Mouse (Mus musculus): ENCODE measurements around the gene Lsm11.

Lsm11 gene

DNA sequence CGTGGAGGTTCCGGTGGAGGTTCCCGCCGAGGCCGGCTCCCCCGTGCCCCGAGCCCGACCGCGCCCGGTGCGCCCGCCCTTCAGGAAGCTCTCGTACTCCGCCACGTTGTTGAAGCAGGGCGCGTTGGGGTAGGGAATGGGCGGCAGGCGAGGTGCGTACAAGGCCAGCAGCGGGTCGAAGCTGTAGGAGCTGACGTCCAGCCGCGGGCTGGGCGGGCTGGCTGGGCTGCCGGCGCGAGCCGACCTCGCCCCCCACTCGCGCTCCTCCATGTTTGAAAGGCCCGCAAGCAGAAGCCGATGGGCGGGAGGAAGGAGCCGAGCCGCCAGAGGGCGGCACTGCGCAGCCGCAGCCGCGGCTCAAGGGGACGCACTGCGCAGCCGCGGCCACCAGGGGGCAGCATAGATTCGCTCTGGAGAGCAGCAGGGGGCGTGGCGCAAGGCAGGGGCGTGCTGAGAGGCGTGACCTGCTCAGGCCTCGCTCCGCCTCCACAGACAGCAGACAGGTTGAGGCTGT is at the start of gene Lsm11:
Gene Lsm11, minus strand, starts transcription at position 293 of the 514 bp plus-strand sequence.
- peak; percentile 97 for DNase-seq

DNA sequence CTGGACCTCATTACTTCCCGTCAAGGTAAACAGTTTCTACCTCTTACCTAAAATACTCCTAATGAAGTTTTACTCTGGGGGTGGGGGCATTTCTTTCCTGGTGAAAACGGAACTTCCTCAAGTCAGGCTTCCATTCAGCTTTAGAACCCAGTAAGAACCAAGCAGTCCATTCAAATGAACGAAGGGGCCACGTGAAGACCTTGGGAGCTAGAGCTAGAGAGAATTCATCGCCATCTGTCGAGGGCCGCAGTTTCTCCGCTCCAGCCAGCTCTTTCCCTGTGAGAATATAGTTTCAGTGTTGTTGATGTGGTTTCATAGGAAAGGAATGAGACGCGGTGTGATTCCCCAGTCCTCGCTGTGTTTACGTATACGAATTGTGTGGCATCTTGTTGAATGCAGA is 47.4 kb upstream of the Lsm11 start:
- no peak for DNase-seq

- DNase-seq: peak in 1 of 2 experiments; percentile 2
Observed at GRCm38 (mm10) chr11:45991604-45992003, 46.9 kb upstream of the Lsm11 start.

DNA sequence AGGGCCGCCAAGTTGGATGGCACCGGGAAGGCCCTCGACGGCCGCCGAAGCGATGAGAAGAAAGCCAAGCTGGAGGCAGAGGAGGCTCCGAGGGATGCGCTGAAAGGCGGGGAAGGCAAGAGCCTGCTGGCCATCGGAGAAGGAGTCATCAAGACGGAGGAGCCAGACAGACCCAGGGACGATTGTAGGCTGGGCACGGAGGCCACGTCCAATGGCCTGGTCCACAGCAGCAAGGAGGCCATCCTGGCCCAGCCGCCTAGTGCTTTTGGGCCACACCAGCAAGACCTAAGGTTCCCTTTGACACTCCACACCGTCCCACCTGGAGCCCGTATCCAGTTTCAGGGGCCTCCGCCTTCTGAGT is 36.1 kb upstream of the Lsm11 start:
- peak in 1 of 2 experiments; percentile 4 for DNase-seq

GRCm38 (mm10) chr11:45979946-45980892 is 35.5 kb upstream of the Lsm11 start, which contains the start of gene Sox30:
Sox30 (plus strand) TSS chr11:45980310.
- peak; percentile 7 to 14 for DNase-seq

DNA sequence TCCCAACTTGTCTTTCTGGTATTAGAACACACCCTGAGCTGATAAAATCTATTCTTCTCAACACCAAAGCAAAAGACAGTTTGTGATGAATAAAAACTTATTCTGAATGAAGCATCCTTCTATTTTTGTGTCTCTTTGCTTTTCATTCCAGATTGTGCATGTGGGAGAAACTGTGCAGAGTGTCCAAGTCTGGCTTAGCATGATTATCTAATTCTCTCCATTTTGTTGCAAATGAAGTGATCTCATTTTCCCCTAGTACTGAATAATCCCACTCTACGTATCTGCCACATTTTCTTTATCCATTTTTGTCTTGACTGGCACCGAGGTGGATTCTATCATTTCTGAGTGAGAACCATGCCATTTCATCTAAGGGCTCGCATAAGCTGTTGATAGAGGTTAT is 31.3 kb upstream of the Lsm11 start:
- no peak for DNase-seq

DNA sequence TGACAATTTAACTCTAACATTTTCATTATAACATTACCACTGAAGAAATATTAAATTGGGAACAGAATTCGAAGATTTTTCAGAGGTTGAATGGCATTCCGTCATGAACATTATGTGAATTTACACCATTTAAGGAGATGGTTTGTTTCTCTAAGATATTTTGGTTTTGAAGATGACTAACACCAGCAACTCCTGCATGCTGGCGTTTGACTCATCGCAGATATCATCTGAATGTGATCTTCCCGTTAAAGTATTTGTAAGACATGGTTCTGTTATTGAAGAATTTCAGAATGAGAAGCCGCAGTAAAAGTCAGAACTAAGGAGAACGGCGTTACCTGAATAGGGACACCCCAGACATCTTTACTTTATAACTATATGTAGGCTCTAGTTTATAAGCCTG is 29.7 kb upstream of the Lsm11 start:
- no peak for DNase-seq

DNA sequence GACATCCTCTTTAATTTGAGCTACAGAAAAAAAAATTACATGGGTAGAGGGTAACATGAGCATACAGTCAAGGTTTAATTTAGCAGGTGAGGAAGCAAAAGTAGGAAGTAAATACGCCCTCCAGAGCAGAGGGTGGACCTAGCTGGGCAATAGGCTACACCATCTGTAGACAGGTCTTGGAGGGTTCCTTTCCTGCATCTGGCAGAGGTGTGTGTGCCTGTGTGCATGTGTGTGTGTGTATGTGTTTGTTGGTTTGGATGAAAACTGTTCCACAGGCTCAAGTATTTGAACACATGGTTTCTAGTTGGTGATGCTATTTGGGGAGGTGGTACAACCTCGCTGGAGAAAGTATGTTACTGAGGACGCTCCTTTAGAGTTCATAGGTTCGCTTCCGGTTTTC is 28.9 kb upstream of the Lsm11 start:
- no peak for DNase-seq

GRCm38 (mm10) chr11:45968466-45968865 is 23.7 kb upstream of the Lsm11 start:
- DNase-seq: no peak

- DNase-seq: no peak
Observed at GRCm38 (mm10) chr11:45966896-45967295, 22.2 kb upstream of the Lsm11 start.

- DNase-seq: no peak
Observed at GRCm38 (mm10) chr11:45960003-45960402, 15.3 kb upstream of the Lsm11 start.

DNA sequence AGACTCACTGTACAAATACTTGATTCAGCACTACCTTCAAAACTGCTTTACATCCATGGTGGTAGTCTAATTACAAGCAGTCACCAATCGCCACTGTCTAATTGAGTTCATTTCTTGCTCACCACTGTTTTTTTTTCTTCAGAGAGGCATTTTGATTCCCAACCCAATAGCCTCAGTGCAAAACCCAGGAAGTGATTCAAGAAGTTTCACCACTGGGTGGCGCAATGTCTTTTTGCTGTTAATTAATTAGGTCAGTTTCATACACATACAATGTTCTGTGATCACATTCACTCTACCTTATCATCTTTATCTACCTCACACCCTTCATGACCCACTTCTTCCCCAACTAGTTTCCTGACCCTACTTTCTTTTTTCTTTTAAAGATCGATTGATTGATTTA is 14.9 kb upstream of the Lsm11 start:
- DNase-seq: no peak

GRCm38 (mm10) chr11:45955127-45955627 is 10.4 kb upstream of the Lsm11 start, which contains the start of gene Thg1l:
Thg1l (minus strand) TSS chr11:45955494.
- peak; percentile 89 to 91 for DNase-seq

DNA sequence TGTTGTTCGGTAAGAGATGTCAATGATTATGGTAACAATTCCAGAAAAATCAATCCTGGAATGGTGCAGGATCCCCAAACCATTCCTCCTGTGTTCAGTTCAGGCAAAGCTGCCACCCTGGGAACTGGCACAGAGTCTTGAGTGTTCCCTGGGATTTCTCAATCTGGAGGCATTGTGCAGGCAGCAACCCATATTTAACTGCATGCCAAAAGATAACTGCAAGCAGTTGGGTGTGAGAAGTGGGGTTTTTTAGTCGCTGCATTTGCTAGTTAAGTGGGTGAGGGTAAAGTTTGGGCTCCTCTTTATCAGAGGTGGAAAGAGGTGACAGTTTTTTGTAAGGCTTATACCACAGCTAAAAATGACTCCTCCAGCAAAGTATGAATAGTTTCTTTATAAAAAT is 2.8 kb upstream of the Lsm11 start:
- DNase-seq: no peak

GRCm38 (mm10) chr11:45946796-45947195 is 2.1 kb upstream of the Lsm11 start:
- no peak for DNase-seq

- DNase-seq: peak; percentile 11 to 26
Observed at GRCm38 (mm10) chr11:45943891-45944642, 668 bp downstream of the Lsm11 start.

DNA sequence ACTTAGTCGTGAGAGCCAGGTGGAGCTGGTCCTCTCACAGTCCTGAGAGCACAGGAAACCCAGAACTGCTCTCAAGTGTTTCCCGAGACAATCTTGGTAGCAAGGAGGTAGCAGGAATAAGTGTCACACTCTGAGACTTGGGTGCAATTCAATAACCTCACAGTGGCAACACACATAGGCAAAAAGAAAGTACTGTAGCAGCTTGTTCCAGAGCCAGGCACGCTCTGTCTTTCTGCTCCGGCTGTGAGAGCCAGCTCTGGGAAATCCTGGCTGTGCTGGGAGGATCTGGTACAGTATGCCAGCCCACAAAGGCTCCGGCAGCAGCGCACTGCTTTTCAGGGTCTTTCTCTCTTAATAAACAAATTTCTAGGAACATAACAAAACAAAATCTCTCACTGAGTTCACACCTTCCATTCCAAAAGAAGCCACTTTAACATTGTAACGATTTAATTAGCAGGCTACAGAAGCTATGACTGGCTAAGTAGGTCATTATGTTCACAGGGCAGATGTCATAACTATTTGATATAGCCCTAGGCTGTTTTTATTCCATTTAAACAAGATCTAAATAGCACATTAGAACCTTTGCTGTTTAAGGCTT is 1.5 kb downstream of the Lsm11 start:
- peak; percentile 21 to 39 for DNase-seq

DNA sequence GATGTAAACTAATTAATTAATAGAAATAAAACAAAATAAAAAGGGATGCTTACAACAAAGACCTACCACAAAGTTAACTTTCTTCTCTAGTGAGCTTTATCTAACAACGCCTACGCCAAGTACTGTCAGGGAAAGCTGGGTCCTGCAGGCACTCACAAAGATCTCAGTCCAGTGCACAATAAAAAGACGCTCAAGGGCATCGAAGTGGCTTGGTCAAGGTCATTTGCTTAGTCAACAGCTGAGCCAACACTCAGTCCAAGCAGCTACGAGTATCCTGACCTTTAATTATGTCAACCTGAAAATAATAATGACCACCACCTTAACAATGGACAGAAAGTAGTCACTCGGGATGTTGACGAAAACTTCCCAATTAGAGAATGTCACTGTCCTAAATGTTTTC is 2.5 kb downstream of the Lsm11 start:
- DNase-seq: no peak

- DNase-seq: no peak
Observed at GRCm38 (mm10) chr11:45938917-45939316, 5.8 kb downstream of the Lsm11 start.

DNA sequence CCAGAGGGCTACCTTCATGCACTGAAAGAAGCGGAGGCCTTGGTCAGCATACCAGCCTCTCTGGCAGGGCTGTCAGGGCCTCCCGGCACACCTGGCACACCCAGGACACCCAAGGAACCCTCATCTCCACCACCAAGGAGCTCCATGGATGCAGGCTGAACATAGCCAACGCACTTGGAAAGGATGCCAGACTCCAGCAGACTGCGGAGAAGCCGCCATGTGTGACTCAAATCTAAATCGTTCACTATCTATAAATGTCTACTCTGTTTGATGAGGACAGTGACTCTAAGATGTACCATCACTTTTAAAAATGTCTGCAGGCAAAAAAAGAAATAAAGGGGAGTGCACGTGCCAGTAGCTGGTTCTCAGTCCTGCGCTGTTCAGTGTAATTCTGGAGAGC is 7.3 kb downstream of the Lsm11 start:
- DNase-seq: no peak

GRCm38 (mm10) chr11:45932771-45933170 is 12.0 kb downstream of the Lsm11 start:
- no peak for DNase-seq

DNA sequence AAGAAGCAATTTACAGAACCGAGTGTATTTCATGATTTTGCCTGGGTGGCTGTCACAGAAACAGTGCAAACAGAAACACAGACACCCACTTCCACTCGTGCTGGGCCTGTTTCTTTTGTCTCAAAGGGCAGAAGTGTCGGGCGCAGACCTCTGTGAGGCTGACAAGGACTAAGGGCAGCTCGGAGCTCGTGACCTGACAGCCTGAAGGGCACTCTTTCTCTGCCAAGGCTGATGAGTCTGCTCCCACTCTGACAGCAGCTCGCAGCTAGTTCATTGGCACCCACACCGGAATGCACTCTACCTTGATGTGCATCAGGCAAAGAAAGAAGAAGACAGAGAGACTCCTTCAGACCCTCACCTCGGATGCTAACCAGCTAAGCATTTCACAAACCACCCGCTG is 15.2 kb downstream of the Lsm11 start:
- DNase-seq: no peak

- DNase-seq: no peak
Observed at GRCm38 (mm10) chr11:45927456-45927855, 17.3 kb downstream of the Lsm11 start.

All from cerebellum, postnatal 36 days (tissue).